Mouse (Mus musculus): ENCODE measurements around the gene Papln. TPM values are rescaled to one million over a fixed set of nuclear protein-coding genes. Genes with fewer than 3 reads are reported as not detected.
A peak's percentile ranks its signal among the peaks of the same experiment; 100 is the strongest.

Gene Papln
- total and polyA plus RNA-seq, 2 experiments from 2014 or later, result 0.37 to 2.4 TPM

DNA sequence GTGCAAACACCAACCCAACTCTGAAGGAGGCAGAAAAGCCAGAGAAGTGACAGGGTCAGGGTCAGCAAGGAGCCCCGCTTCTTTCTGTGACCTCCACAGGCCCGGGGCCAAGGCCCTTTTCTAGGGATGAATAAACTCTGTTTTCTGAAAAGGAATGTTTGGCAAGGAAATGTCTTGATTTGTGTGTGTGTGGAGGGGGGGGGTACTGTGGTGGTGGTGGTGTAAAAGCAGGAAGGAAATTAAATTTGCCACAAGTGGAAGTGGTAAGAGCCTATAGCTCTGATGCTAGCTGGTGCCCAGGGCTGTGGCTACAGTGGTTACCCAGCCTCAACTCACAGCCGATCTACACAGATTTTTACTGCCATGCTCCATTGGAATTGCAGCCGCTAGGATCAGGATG lies 728 bp upstream of the Papln start:
- Histone ChIP-seq H3K9me3 (ENCODE audit: low read length) (no peaks in the 10 kb centered on the region), H3K27ac (ENCODE audit: low read depth, low read length) (no peak overlapping the region), H3K36me3 (ENCODE audit: insufficient read depth, low read length) (no peaks in the 10 kb centered on the region), H3K4me1 (ENCODE audit: insufficient read depth, low read length) (no peaks in the 10 kb centered on the region; the same call in 1 of the 2 replicates), H3K27me3 (ENCODE audit: insufficient read depth, low read length) (no peaks in the 10 kb centered on the region), H3K9ac (replicated peaks; ENCODE audit: low read length, poor library complexity, severe bottlenecking) (no peak overlapping the region), H3K4me3 (ENCODE audit: low read depth, low read length) (no peak overlapping the region), H3K4me2 (ENCODE audit: low read depth, low read length, poor library complexity, severe bottlenecking) (no peak overlapping the region)
- TF ChIP-seq CTCF (IDR thresholded peaks at IDR 0.05), result no peak
- DNase-seq (ENCODE audit: low spot score) (no peak), ATAC-seq (ENCODE audit: low FRiP score) (no peak)
- 29% methylated on average over 4 of the region's 4 CpGs for WGBS

DNA sequence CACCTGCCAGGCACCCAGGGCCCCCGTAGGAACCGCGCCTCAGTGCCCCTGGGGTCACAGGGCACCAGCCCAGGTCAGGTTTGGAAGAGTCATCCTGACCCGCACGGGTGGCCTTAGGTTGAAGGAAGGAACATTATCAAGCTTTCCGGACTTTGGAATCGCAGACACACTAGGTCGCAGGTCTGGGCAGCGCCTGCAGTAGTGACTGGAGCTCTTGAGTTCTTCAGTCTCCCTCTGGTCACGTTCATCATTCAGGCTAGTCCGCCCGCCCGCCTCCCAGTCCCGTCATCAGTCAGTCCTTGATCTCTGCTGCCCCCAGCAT lies 571 bp downstream of the Papln start:
- H3K27ac ChIP-seq (ENCODE audit: low read depth, low read length), result no peak overlapping the region
- H3K4me2 ChIP-seq (ENCODE audit: low read depth, low read length, poor library complexity, severe bottlenecking), result peak overlapping the region; percentile 68
- DNase-seq (ENCODE audit: low spot score) (no peak), ATAC-seq (ENCODE audit: low FRiP score) (no peak)
- H3K9ac ChIP-seq (replicated peaks; ENCODE audit: low read length, poor library complexity, severe bottlenecking), result peak overlapping the region; percentile 51
- no peaks in the 10 kb centered on the region; the same call in 1 of the 2 replicates for H3K4me1 ChIP-seq (ENCODE audit: insufficient read depth, low read length)
- H3K27me3 ChIP-seq (ENCODE audit: insufficient read depth, low read length), result no peaks in the 10 kb centered on the region
- H3K9me3 ChIP-seq (ENCODE audit: low read length), result no peaks in the 10 kb centered on the region
- no peaks in the 10 kb centered on the region for H3K36me3 ChIP-seq (ENCODE audit: insufficient read depth, low read length)
- WGBS, result 10% methylated on average over 14 of the region's 14 CpGs
- peak overlapping the region; percentile 29 for H3K4me3 ChIP-seq (ENCODE audit: low read depth, low read length)
- no peak for TF ChIP-seq CTCF (IDR thresholded peaks at IDR 0.05)

DNA sequence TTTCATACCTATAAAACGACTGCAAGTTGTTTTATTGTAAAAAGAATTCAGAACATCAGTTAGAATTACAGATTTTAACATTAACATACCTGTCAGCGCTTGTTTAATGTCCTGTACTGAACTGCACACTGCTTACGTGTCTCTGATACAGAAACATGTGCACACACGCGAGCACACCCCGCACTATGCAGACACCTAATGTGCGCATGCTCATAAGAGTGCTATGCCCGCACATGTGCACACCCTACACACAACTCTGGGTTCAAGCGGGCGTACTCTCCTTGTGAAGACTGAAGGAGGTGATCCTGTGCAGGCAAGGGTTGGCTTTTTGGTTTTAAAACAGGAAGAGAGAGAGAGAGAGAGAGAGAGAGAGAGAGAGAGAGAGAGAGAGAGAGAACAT lies 1.1 kb downstream of the Papln start:
- Histone ChIP-seq H3K9ac (replicated peaks; ENCODE audit: low read length, poor library complexity, severe bottlenecking) (no peak overlapping the region), H3K27ac (ENCODE audit: low read depth, low read length) (no peak overlapping the region), H3K27me3 (ENCODE audit: insufficient read depth, low read length) (no peaks in the 10 kb centered on the region), H3K9me3 (ENCODE audit: low read length) (no peaks in the 10 kb centered on the region), H3K36me3 (ENCODE audit: insufficient read depth, low read length) (no peaks in the 10 kb centered on the region), H3K4me1 (ENCODE audit: insufficient read depth, low read length) (no peaks in the 10 kb centered on the region; the same call in 1 of the 2 replicates), H3K4me3 (ENCODE audit: low read depth, low read length) (no peak overlapping the region), H3K4me2 (ENCODE audit: low read depth, low read length, poor library complexity, severe bottlenecking) (peak overlapping the region; percentile 68; the same call in 1 of the 2 replicates)
- ATAC-seq (ENCODE audit: low FRiP score), result no peak
- TF ChIP-seq CTCF (IDR thresholded peaks at IDR 0.05), result no peak
- no peak for DNase-seq (ENCODE audit: low spot score)
- 81% methylated on average over 10 of the region's 10 CpGs for WGBS

DNA sequence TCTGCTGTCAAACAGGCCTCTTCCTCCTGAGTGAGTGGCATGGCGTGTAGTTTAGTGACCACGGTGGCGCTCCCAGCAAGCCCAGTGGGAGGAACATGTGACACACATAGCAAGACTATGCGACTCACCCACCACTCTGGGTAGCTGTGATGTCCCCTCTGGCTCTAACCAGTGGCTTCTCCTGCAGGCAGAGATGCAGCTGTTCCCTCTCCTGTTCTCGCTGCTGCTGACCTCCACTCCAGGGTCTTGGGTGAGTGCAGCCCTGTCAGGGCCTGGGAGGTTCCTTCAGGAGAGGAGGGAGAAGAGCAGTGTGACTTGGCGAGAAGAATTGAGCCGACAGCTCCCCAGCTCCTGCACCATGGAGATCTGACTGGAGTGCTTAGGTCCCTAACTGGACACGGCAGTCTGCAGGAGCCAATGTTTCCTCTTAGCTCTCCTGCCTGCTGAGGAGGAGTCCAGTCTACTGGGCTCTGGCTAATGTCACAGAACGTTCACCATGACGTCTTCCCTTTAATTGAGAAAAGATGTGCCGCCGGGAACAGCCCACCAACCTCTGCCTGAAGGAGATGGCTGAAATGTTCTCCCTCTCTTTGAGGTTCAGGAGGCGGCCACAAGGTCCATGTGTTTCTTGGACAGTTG lies 2.6 kb downstream of the Papln start:
- no peak overlapping the region for H3K4me2 ChIP-seq (ENCODE audit: low read depth, low read length, poor library complexity, severe bottlenecking)
- no peak overlapping the region for H3K27ac ChIP-seq (ENCODE audit: low read depth, low read length)
- TF ChIP-seq CTCF (IDR thresholded peaks at IDR 0.05), result no peak
- H3K4me1 ChIP-seq (ENCODE audit: insufficient read depth, low read length), result peaks cover 6% of the 10 kb centered on the region; the same call in 1 of the 2 replicates
- H3K9me3 ChIP-seq (ENCODE audit: low read length), result no peaks in the 10 kb centered on the region
- no peak overlapping the region for H3K9ac ChIP-seq (replicated peaks; ENCODE audit: low read length, poor library complexity, severe bottlenecking)
- DNase-seq (ENCODE audit: low spot score) (no peak), ATAC-seq (ENCODE audit: low FRiP score) (no peak)
- no peaks in the 10 kb centered on the region for H3K27me3 ChIP-seq (ENCODE audit: insufficient read depth, low read length)
- no peaks in the 10 kb centered on the region for H3K36me3 ChIP-seq (ENCODE audit: insufficient read depth, low read length)
- H3K4me3 ChIP-seq (ENCODE audit: low read depth, low read length), result no peak overlapping the region
- 77% methylated on average over 13 of the region's 13 CpGs for WGBS

DNA sequence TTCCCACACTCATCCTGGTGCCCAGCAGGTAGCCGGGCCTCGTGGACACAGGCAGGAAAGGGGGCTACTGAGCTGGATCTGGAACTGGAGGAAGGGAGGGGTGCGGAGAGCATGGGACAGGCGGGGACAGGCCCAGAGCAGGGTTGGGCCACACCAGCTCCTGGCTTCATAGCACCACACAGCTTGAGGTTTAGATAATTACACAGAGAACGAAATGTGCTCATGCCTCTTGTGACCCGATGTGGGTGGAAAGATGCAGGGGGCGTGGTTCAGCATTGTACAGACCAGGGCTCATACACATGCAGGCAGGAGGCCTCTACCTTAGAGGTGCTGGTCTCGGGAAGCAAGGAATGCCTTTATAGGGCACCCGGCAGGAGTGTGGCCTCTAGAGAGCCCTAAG lies 4.4 kb downstream of the Papln start:
- no peak for TF ChIP-seq CTCF (IDR thresholded peaks at IDR 0.05)
- Histone ChIP-seq H3K9ac (replicated peaks; ENCODE audit: low read length, poor library complexity, severe bottlenecking) (no peak overlapping the region), H3K4me1 (ENCODE audit: insufficient read depth, low read length) (peaks cover 6% of the 10 kb centered on the region; the same call in 1 of the 2 replicates), H3K27me3 (ENCODE audit: insufficient read depth, low read length) (no peaks in the 10 kb centered on the region), H3K4me3 (ENCODE audit: low read depth, low read length) (no peak overlapping the region), H3K27ac (ENCODE audit: low read depth, low read length) (no peak overlapping the region), H3K4me2 (ENCODE audit: low read depth, low read length, poor library complexity, severe bottlenecking) (no peak overlapping the region), H3K9me3 (ENCODE audit: low read length) (no peaks in the 10 kb centered on the region), H3K36me3 (ENCODE audit: insufficient read depth, low read length) (no peaks in the 10 kb centered on the region)
- DNase-seq (ENCODE audit: low spot score) (no peak), ATAC-seq (ENCODE audit: low FRiP score) (no peak; the same call in 1 of the 2 replicates)
- WGBS, result 72% methylated on average over 9 of the region's 9 CpGs

DNA sequence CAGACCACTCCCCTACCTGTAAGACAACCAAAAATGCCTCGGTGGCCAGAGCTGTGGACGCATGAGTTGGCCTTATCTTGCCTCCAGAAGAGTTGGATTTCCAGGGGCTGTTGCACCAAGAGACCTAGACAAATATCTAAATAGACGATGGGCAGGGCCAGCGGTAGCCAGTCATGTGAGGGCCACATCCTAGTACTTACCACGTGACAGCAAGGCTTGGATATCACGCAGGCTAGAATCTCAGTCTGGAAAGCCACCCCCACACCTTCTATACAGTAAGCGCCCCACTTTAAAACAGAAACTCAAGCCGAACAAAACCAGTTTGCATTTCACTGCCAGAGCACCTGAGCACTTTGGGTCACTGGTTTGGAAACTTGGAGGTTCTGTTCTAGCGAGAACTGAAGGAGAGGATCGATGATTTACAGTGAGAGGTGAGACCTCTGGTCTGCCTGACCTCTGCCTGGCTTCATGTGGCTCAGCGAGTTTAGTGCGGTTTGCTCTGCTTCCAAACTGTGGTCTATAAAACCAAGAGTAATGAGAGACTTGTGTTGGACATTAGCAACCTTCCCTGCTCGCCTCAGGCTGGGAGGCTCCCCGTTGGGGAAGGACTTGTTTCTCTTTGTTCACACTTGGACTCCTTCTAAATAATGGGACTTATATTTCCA lies 4.9 kb downstream of the Papln start:
- Histone ChIP-seq H3K27me3 (ENCODE audit: insufficient read depth, low read length) (no peaks in the 10 kb centered on the region), H3K9ac (replicated peaks; ENCODE audit: low read length, poor library complexity, severe bottlenecking) (no peak overlapping the region), H3K9me3 (ENCODE audit: low read length) (no peaks in the 10 kb centered on the region), H3K4me1 (ENCODE audit: insufficient read depth, low read length) (peaks cover 6% of the 10 kb centered on the region; the same call in 1 of the 2 replicates), H3K36me3 (ENCODE audit: insufficient read depth, low read length) (no peaks in the 10 kb centered on the region), H3K4me2 (ENCODE audit: low read depth, low read length, poor library complexity, severe bottlenecking) (no peak overlapping the region), H3K27ac (ENCODE audit: low read depth, low read length) (no peak overlapping the region), H3K4me3 (ENCODE audit: low read depth, low read length) (no peak overlapping the region)
- no peak for TF ChIP-seq CTCF (IDR thresholded peaks at IDR 0.05)
- DNase-seq (ENCODE audit: low spot score) (no peak), ATAC-seq (ENCODE audit: low FRiP score) (no peak)
- 83% methylated on average over 14 of the region's 14 CpGs for WGBS
